Comparison of ENCODE assay signal across 15 mouse cellular contexts in genomic region chr17:86187777-86188176, GRCm38 (mm10). TPM values are rescaled to one million over a fixed set of nuclear protein-coding genes. Genes with fewer than 3 reads are reported as not detected.
A peak's percentile ranks its signal among the peaks of the same experiment; 100 is the strongest.
DNase-seq lines count a peak whose midpoint lies in the region; ATAC-seq and TF ChIP-seq lines count a peak whose summit lies in the region.
"Had no signal": no experiment of that assay in that cellular context is flagged by ENCODE, and none has a peak within 500 bp of the region (broad histone marks: within the 10 kb centered on the region; RNA-seq: fewer than 3 reads in every experiment).

No protein-coding gene starts in this region.

- no peaks in the 10 kb centered on the region for H3K9me3 ChIP-seq in lung, postnatal 0 days (ENCODE audit: low read length)
- H3K9me3 ChIP-seq in liver, postnatal 0 days (ENCODE audit: low read length) = no peaks in the 10 kb centered on the region
- no peaks in the 10 kb centered on the region for H3K9me3 ChIP-seq in stomach, postnatal 0 days (ENCODE audit: control insufficient read depth, low read length)
- H3K9me3 ChIP-seq in kidney, embryonic 14.5 days (ENCODE audit: control insufficient read depth, low read length) = no peaks in the 10 kb centered on the region
- H3K9me3 ChIP-seq: hindbrain, embryonic 10.5 days; liver, embryonic 15.5 days; midbrain, embryonic 10.5 days had no signal

- 84% methylated on average over 1 of the region's 1 CpGs for WGBS in lung, postnatal 0 days
- 26% methylated on average over 1 of the region's 1 CpGs for WGBS in liver, postnatal 0 days (ENCODE audit: insufficient replicate concordance)
- WGBS in stomach, postnatal 0 days = 94% methylated on average over 1 of the region's 1 CpGs
- 93% methylated on average over 1 of the region's 1 CpGs for WGBS in kidney, embryonic 14.5 days

- peaks cover 5% of the 10 kb centered on the region for H3K4me1 ChIP-seq in lung, postnatal 0 days (ENCODE audit: insufficient read depth, low read depth, low read length)
- H3K4me1 ChIP-seq in liver, postnatal 0 days (ENCODE audit: insufficient read depth) = peaks cover 20% of the 10 kb centered on the region
- H3K4me1 ChIP-seq in stomach, postnatal 0 days (replicated peaks; ENCODE audit: control insufficient read depth, insufficient read depth) = no peaks in the 10 kb centered on the region; the same call in none of the 2 replicates
- peaks cover 15% of the 10 kb centered on the region for H3K4me1 ChIP-seq in kidney, embryonic 14.5 days (ENCODE audit: control insufficient read depth, insufficient read depth, low read length)

- no peaks in the 10 kb centered on the region for H3K27me3 ChIP-seq in lung, postnatal 0 days (replicated peaks; ENCODE audit: insufficient read depth, low read length)
- H3K27me3 ChIP-seq in liver, postnatal 0 days (ENCODE audit: insufficient read depth, low read length) = no peaks in the 10 kb centered on the region
- H3K27me3 ChIP-seq in stomach, postnatal 0 days (ENCODE audit: control insufficient read depth, insufficient read depth, low read length) = no peaks in the 10 kb centered on the region
- H3K27me3 ChIP-seq in kidney, embryonic 14.5 days (ENCODE audit: control insufficient read depth, insufficient read depth, low read length) = no peaks in the 10 kb centered on the region

- H3K9ac ChIP-seq in lung, postnatal 0 days (replicated peaks; ENCODE audit: low read depth) = no peak overlapping the region
- no peak overlapping the region for H3K9ac ChIP-seq in liver, postnatal 0 days (replicated peaks)
- H3K9ac ChIP-seq in stomach, postnatal 0 days (ENCODE audit: low read length) = no peak overlapping the region
- no peak overlapping the region for H3K9ac ChIP-seq in kidney, embryonic 14.5 days (ENCODE audit: low read depth, low read length)
- H3K9ac ChIP-seq: liver, embryonic 15.5 days had no signal

- H3K4me3 ChIP-seq in lung, postnatal 0 days (ENCODE audit: low read depth, low read length) = no peak overlapping the region
- no peak overlapping the region for H3K4me3 ChIP-seq in liver, postnatal 0 days (ENCODE audit: low read depth, low read length)
- H3K4me3 ChIP-seq in stomach, postnatal 0 days (ENCODE audit: low read depth, low read length) = no peak overlapping the region
- H3K4me3 ChIP-seq in kidney, embryonic 14.5 days (ENCODE audit: low read length) = no peak overlapping the region
- H3K4me3 ChIP-seq: erythroblast, embryonic 14.5 days; hindbrain, embryonic 10.5 days; liver, embryonic 15.5 days; midbrain, embryonic 10.5 days had no signal

- no peak overlapping the region for H3K4me2 ChIP-seq in lung, postnatal 0 days (replicated peaks; ENCODE audit: low read depth, low read length)
- 0 out of 2 replicates have a peak overlapping the region, but pooled peaks have one; percentile 13 for H3K4me2 ChIP-seq in liver, postnatal 0 days (ENCODE audit: low read depth, low read length)
- no peak overlapping the region for H3K4me2 ChIP-seq in stomach, postnatal 0 days (replicated peaks; ENCODE audit: low read depth)
- H3K4me2 ChIP-seq in kidney, embryonic 14.5 days (replicated peaks; ENCODE audit: low read depth, low read length) = no peak overlapping the region
- H3K4me2 ChIP-seq: liver, embryonic 15.5 days had no signal

- no peak overlapping the region for H3K27ac ChIP-seq in lung, postnatal 0 days (ENCODE audit: low read length)
- H3K27ac ChIP-seq in liver, postnatal 0 days (ENCODE audit: low read depth) = no peak overlapping the region
- H3K27ac ChIP-seq in stomach, postnatal 0 days (replicated peaks) = no peak overlapping the region
- no peak overlapping the region for H3K27ac ChIP-seq in kidney, embryonic 14.5 days (ENCODE audit: low read depth, low read length)
- H3K27ac ChIP-seq: hindbrain, embryonic 10.5 days; liver, embryonic 15.5 days; midbrain, embryonic 10.5 days had no signal

- ATAC-seq in lung, postnatal 0 days = peak; percentile 34
- peak; percentile 45 for ATAC-seq in liver, postnatal 0 days
- peak; percentile 80 for ATAC-seq in stomach, postnatal 0 days (ENCODE audit: low FRiP score, low TSS enrichment)
- no peak for ATAC-seq in kidney, embryonic 14.5 days (ENCODE audit: low FRiP score, low TSS enrichment)

- TF ChIP-seq CTCF in lung, postnatal 0 days (IDR thresholded peaks at IDR 0.05) = no peak
- no peak for TF ChIP-seq CTCF in liver, postnatal 0 days (IDR thresholded peaks at IDR 0.05; ENCODE audit: low read depth)
- no peak for TF ChIP-seq CTCF in stomach, postnatal 0 days (IDR thresholded peaks at IDR 0.05; ENCODE audit: low read depth)

- no peaks in the 10 kb centered on the region for H3K36me3 ChIP-seq in lung, postnatal 0 days (ENCODE audit: insufficient read depth, low read length)
- H3K36me3 ChIP-seq in liver, postnatal 0 days (replicated peaks; ENCODE audit: insufficient read depth, low read length) = no peaks in the 10 kb centered on the region
- no peaks in the 10 kb centered on the region for H3K36me3 ChIP-seq in stomach, postnatal 0 days (ENCODE audit: control insufficient read depth, insufficient read depth, low read length)
- no peaks in the 10 kb centered on the region for H3K36me3 ChIP-seq in kidney, embryonic 14.5 days (ENCODE audit: control insufficient read depth, insufficient read depth, low read length)
- H3K36me3 ChIP-seq: hindbrain, embryonic 10.5 days; liver, embryonic 15.5 days; midbrain, embryonic 10.5 days had no signal

- DNase-seq in lung, postnatal 0 days (ENCODE audit: low spot score) = peak; percentile 51
- no peak for DNase-seq in lung, postnatal 4 days
- DNase-seq in T-cell, adult 2 months (ENCODE audit: low spot score) = peak; percentile 39
- DNase-seq in liver, postnatal 0 days = no peak
- DNase-seq in stomach, postnatal 0 days (ENCODE audit: low spot score) = no peak
- no peak for DNase-seq in lung, adult 18-20 months
- no peak for DNase-seq in cerebellum, adult 11-12 months
- DNase-seq: embryo, embryonic 11 days; kidney, adult 18-20 months; spleen, adult 18-20 months had no signal

- TF ChIP-seq EP300 in lung, postnatal 0 days (IDR thresholded peaks at IDR 0.05) = 0 out of 2 replicates have a peak, but pooled peaks have one; percentile 14
- no peak for TF ChIP-seq EP300 in liver, postnatal 0 days (IDR thresholded peaks at IDR 0.05; ENCODE audit: low read depth)
- TF ChIP-seq EP300 in stomach, postnatal 0 days (optimal IDR thresholded peaks at IDR 0.05) = no peak

RNA-seq across cellular contexts. Expression of gene Prkce, which starts 20.2 kb away (rescaled TPM):
- 10.6 and 10.9 TPM in 2 replicates for polyA plus RNA-seq in lung, postnatal 0 days (2015; fragmentation: Nextera tagmentation; extraction: Ambion mirVana)
- 1.9 and 2.0 TPM in 2 replicates for polyA plus RNA-seq in liver, postnatal 0 days (2015; fragmentation: Nextera tagmentation; extraction: Ambion mirVana)
- polyA plus RNA-seq in stomach, postnatal 0 days (2015; fragmentation: Nextera tagmentation; extraction: Ambion mirVana) = 3.0 and 3.4 TPM in 2 replicates
- polyA plus RNA-seq in kidney, embryonic 14.5 days (2014; fragmentation: Nextera tagmentation; extraction: Ambion mirVana) = 7.2 and 8.8 TPM in 2 replicates

RNA-seq across cellular contexts. Expression of gene Srbd1, which starts 42.8 kb away (rescaled TPM):
- 4.0 and 6.4 TPM in 2 replicates for polyA plus RNA-seq in lung, postnatal 0 days (2015; fragmentation: Nextera tagmentation; extraction: Ambion mirVana)
- 3.8 and 3.9 TPM in 2 replicates for polyA plus RNA-seq in liver, postnatal 0 days (2015; fragmentation: Nextera tagmentation; extraction: Ambion mirVana)
- polyA plus RNA-seq in stomach, postnatal 0 days (2015; fragmentation: Nextera tagmentation; extraction: Ambion mirVana) = 4.4 and 5.0 TPM in 2 replicates
- 11.6 and 12.7 TPM in 2 replicates for polyA plus RNA-seq in kidney, embryonic 14.5 days (2014; fragmentation: Nextera tagmentation; extraction: Ambion mirVana)

Comparison
In these comparisons a context has a peak if more than half of its experiments do, and no peak if none do; other contexts are left out.
1. DNase-seq: peak in lung, postnatal 0 days (single experiment) and T-cell, adult 2 months (single experiment); none in lung, postnatal 4 days (0 of 2), liver, postnatal 0 days (single experiment), stomach, postnatal 0 days (single experiment), lung, adult 18-20 months (0 of 2) and cerebellum, adult 11-12 months (single experiment).